Mouse (Mus musculus) brain, embryonic 18.5 days (tissue): ENCODE results near the gene Trit1.
A peak's percentile ranks its signal among the peaks of the same experiment; 100 is the strongest.
"Not testable (repeated sequence)": the region's sequence is repeated elsewhere in the genome, so short reads cannot be mapped to it uniquely, and the experiment has no call there.

Source experiments
- DNase-seq: peaks from one replicate; pipeline ENCODE4 v3.0.0-alpha.2; 2012; ENCODE audit warnings: low read depth, low spot score

The Trit1 gene

GRCm38 (mm10) chr4:122998537-122999262 is 17.7 kb upstream of the Trit1 start:
- DNase-seq: no peak

GRCm38 (mm10) chr4:122999263-122999691 is 17.1 kb upstream of the Trit1 start:
- DNase-seq: no peak

GRCm38 (mm10) chr4:123000130-123000529 is 16.3 kb upstream of the Trit1 start:
- no peak for DNase-seq

GRCm38 (mm10) chr4:123000617-123001342 is 15.6 kb upstream of the Trit1 start:
- no peak for DNase-seq

- no peak for DNase-seq
Observed at GRCm38 (mm10) chr4:123005054-123005966, 11.1 kb upstream of the Trit1 start.

GRCm38 (mm10) chr4:123012501-123012900 is 3.9 kb upstream of the Trit1 start:
- not testable (repeated sequence) for DNase-seq

GRCm38 (mm10) chr4:123013346-123013945 is 3.0 kb upstream of the Trit1 start:
- no peak for DNase-seq

- DNase-seq: peak; percentile 92
Observed at GRCm38 (mm10) chr4:123013949-123014406, 2.4 kb upstream of the Trit1 start.

- no peak for DNase-seq
Observed at GRCm38 (mm10) chr4:123014501-123015282, 1.7 kb upstream of the Trit1 start.

GRCm38 (mm10) chr4:123021591-123021990 is 5.2 kb downstream of the Trit1 start:
- DNase-seq: no peak

GRCm38 (mm10) chr4:123022896-123023295 is 6.5 kb downstream of the Trit1 start:
- DNase-seq: no peak

- DNase-seq: no peak
Observed at GRCm38 (mm10) chr4:123025418-123025817, 9.0 kb downstream of the Trit1 start.

GRCm38 (mm10) chr4:123026161-123026560 is 9.8 kb downstream of the Trit1 start:
- DNase-seq: no peak

- no peak for DNase-seq
Observed at GRCm38 (mm10) chr4:123026597-123026996, 10.2 kb downstream of the Trit1 start.

GRCm38 (mm10) chr4:123034841-123035240 is 18.4 kb downstream of the Trit1 start:
- no peak for DNase-seq

- no peak for DNase-seq
Observed at GRCm38 (mm10) chr4:123035636-123036035, 19.2 kb downstream of the Trit1 start.

- DNase-seq: no peak
Observed at GRCm38 (mm10) chr4:123036710-123037109, 20.3 kb downstream of the Trit1 start.

GRCm38 (mm10) chr4:123041131-123041530 is 24.7 kb downstream of the Trit1 start:
- DNase-seq: no peak

GRCm38 (mm10) chr4:123043858-123044257 is 27.5 kb downstream of the Trit1 start:
- no peak for DNase-seq

GRCm38 (mm10) chr4:123044842-123045241 is 28.4 kb downstream of the Trit1 start:
- DNase-seq: no peak

- no peak for DNase-seq
Observed at GRCm38 (mm10) chr4:123046300-123046699, 29.9 kb downstream of the Trit1 start.
